Mouse (Mus musculus): Measurements from ENCODE around the gene Sp2.

The Sp2 gene

GRCm38 (mm10) chr11:96943746-96944304 is 38.9 kb downstream of the Sp2 start, which contains the start of gene Pnpo:
TSS of gene Pnpo (minus strand) at chr11:96943986.
- in situ Hi-C loops (cut with MboI; ENCODE audit: unreplicated experiment in 2 of 2), result no loop called here

DNA sequence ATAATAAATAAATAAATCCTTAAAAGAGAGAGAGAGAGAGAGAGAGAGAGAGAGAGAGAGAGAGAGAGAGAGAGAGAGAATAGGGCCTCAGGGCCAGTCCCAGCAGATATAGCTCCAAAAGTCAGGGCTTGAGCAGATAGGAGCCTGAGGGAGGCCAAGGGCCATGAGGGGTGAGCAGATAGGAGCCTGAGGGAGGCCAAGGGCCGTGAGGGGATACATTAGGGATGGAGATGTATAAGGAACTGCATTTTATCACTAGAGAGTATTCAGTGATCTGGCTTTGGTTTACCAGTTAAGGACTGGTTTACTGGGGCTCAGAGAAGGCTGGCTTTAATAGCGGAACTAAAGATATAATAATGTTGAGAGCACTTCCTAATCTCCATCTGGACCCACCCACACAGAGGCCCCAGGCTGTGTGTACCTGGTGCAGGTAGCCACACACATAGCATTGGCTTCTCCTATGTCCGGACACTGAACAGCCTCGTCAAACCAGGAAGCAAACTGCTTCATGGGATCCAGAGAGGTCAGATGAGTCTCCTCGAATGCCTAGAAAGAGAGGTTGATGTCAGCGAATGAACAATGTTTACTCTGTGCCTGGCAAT is 40.7 kb downstream of the Sp2 start:
- in situ Hi-C loops (cut with MboI; ENCODE audit: unreplicated experiment in 2 of 2), result no loop called here

- in situ Hi-C loops (cut with MboI; ENCODE audit: unreplicated experiment in 2 of 2), result no loop called here
Measured at GRCm38 (mm10) chr11:96940578-96941465, 41.9 kb downstream of the Sp2 start.

DNA sequence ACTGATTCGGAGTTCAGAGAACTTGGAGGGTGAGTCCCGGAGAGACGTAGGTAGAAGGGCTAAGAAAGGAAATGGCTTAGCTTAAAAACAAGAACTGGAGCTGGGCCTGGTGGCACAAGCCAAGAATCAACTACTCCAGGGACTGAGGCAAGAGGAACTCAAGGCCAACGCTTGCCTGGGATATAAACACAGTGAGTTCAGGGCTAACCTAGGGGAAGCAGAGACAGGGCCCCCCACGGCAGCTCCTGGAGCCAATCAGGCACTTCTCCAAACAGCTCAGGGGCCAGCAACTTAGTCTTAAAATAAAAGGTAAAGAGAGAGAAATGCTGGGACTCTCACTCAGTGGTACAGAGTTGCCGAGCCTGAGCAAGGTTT is 44.3 kb downstream of the Sp2 start:
- in situ Hi-C loops (cut with MboI; ENCODE audit: unreplicated experiment in 2 of 2), result no loop called here

- in situ Hi-C loops (cut with MboI; ENCODE audit: unreplicated experiment in 2 of 2), result no loop called here
Measured at GRCm38 (mm10) chr11:96937549-96938425, 45.0 kb downstream of the Sp2 start.

- in situ Hi-C loops (cut with MboI; ENCODE audit: unreplicated experiment in 2 of 2), result no loop called here
Measured at GRCm38 (mm10) chr11:96935872-96936650, 46.7 kb downstream of the Sp2 start.

DNA sequence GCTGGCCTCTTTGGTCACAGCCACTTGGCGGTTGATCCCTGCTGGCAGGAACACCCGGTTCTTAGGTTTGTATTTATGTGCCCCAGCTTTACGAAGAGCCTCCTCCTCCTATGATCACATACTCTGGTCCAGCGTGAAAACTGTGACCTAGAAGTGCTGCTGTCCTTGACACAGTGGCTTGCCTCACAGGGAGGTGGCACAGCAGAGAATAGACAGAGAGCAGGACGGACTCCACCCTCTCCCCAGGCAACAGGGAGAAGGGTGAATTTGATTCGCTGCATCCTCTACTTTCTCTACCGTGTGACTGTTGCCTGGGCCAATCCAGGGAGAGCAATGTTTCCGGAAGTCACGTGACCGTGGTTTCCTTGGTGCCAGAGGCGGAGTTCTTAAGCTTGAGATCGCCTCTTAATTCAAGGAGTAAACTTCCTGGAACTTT is 47.8 kb downstream of the Sp2 start:
- in situ Hi-C loops (cut with MboI; ENCODE audit: unreplicated experiment in 2 of 2), result no loop called here

DNA sequence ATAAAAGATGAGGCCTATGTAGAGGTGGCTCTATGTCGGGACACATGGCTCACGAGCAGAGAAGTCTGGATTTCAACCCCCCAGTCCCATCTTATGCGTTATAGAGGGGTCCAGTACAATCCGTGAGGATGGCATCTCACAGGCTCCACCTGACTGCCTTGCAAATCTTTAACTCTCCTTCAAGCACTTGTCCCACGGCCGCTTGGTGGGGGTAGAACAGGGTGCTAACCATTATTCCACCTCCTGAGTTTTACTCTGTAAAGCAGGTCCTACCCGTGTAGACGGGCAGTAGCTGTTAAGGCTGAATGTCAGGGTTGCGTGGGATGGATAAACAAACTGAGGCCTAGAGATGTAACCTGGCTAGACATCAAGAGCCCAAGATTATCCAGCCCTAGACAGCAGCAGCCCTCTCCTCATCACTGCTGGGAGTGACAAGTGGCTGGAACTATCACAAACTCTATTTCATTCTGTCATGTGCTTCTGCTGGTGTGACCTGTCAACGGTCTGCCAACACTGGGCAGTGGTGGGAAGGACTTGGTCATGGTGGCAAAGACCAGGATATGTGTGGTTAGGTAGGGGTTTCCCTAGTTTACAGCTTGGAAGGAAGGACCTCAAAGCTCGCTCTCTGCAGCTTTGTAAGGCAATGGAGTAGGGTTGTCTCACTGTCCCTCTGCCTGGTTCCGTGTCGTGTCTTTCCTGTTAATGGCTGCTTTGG is 49.0 kb downstream of the Sp2 start:
- in situ Hi-C loops (cut with MboI; ENCODE audit: unreplicated experiment in 2 of 2), result no loop called here

DNA sequence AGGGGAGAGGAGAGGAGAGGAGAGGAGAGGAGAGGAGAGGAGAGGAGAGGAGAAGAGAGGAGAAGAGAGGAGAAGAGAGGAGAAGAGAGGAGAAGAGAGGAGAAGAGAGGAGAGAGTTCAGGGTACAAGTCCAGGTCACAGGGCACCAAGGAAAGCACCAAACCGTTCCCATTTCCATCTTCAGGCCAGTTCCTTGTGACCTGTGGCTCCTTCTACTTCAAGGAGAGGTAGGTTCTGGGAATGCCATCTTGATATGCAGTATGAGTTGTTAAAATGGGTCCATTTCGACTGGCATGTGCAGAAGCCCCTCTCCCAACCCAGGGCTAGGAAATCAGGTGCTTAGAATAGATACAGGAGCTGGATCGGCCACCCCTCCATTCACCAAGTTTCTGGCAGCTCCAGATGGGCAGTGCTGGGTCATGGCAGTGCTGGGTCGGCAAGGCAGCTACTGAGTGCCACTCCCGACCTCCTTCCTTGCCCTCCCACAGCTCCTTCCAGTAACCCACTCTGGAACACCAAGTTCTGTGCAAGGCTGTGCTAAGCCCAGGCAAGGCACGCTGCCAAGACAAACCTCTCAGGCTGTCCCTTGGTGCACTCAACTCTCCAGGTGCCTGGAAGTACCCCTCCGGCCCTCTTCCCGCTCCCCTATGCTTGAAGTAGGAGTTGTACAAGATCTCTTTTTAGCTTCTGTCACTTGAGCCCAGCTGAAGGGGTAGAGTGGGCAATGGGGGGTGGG is 51.3 kb downstream of the Sp2 start:
- in situ Hi-C loops (cut with MboI; ENCODE audit: unreplicated experiment in 2 of 2), result no loop called here

- in situ Hi-C loops (cut with MboI; ENCODE audit: unreplicated experiment in 2 of 2), result no loop called here
Measured at GRCm38 (mm10) chr11:96929766-96930331, 52.9 kb downstream of the Sp2 start.

DNA sequence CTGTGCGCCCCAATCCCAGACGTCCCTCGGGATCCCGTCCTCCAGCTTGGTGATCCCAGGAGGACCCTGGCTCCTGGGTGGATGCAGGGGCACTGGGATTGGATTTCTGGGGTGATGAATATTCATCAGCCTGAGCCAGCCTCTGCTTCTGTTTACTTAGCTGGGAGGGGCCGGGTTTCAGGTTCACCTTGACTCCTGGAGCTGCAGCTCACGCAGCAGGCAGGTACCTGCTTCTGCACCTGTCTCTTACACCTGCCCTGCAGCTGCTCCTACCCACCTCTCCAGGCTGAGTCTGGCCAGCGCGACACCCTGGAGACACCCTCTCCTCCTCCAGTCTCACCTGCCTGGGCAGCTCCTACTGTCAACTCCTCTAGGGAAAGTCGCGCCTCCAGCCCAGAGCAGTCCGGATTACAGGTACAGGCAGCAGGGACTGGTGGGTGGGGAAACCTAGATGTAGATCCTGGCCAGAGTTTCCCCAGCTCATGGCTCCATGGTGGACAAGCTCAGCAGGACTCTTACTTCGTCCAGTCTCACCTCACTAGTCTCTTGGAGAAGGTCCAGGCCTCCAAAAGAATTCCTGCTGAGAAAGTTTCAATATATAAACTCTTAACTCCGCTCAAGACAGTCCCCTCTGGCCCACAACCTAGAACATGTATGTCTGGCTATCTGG is 53.5 kb downstream of the Sp2 start:
- in situ Hi-C loops (cut with MboI; ENCODE audit: unreplicated experiment in 2 of 2), result no loop called here

DNA sequence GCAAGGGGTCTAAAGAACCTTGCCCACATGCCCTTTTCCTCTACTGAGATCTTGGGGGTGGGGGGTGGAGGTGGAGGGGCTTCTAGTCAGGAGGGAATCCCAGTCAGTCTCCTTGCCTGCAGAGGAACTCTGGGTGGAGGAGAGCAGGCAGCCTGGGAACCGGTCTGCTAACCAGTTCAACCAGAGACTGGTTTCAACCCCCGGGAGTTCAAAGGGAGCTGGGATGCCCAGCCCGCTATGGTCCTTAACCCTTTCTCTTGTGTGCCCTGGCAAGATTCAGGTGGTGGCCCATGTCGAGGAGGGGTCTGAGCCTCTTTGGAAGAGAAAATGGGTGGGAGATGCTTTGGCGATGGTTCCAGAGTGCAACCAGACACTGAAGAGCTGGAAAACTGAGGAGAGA is 54.1 kb downstream of the Sp2 start:
- in situ Hi-C loops (cut with MboI; ENCODE audit: unreplicated experiment in 2 of 2), result no loop called here

GRCm38 (mm10) chr11:96928088-96928487 is 54.7 kb downstream of the Sp2 start, which contains the start of gene Prr15l:
TSS of gene Prr15l (plus strand) at chr11:96928104.
- in situ Hi-C loops (cut with MboI; ENCODE audit: unreplicated experiment in 2 of 2), result no loop called here

- in situ Hi-C loops (cut with MboI; ENCODE audit: unreplicated experiment in 2 of 2), result no loop called here
Measured at GRCm38 (mm10) chr11:96926587-96926986, 56.2 kb downstream of the Sp2 start.

GRCm38 (mm10) chr11:96925469-96926148 is 57.1 kb downstream of the Sp2 start:
- in situ Hi-C loops (cut with MboI; ENCODE audit: unreplicated experiment in 2 of 2), result no loop called here

GRCm38 (mm10) chr11:96924861-96925260 is 57.9 kb downstream of the Sp2 start:
- in situ Hi-C loops (cut with MboI; ENCODE audit: unreplicated experiment in 2 of 2), result no loop called here

DNA sequence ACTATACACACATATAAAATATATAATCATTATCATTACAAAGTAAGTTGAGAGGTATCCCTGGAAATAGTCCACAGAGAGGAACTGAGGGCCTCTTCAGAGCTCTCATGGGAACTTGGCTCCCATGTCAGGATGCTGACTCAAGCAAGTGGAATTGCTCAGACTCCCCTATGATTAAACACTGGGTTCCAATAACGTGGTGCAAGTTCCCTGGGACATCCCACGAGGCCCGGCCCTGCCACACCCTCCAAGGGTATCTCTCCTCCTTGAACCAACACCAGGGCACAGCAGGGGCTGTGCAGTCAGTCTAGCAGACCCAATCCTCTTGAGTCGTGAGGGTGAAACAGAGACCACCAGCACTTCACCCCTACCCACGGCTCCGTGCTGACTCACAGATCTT is 63.8 kb downstream of the Sp2 start:
- in situ Hi-C loops (cut with MboI; ENCODE audit: unreplicated experiment in 2 of 2), result loop anchor here (5.0 kb wide), 3 partner anchors 43 to 268 kb away; partner anchors contain the start of genes Scrn2 (in 2 of the 2) and Kpnb1 (in 1 of the 2)
